Mouse (Mus musculus) forebrain, postnatal 0 days (tissue): ENCODE results near the gene Lgalsl. TPM values are rescaled to one million over a fixed set of nuclear protein-coding genes. Genes with fewer than 3 reads are reported as not detected.

Experiments used
- ATAC-seq: fragments of 200-750 bp; cut with Nextera tagmentation; 2 replicates; pipeline ENCODE4 v1.8.0; 2017; ENCODE audit warnings: mild to moderate bottlenecking, moderate library complexity
- DNase-seq: peaks from one replicate; pipeline ENCODE4 v3.0.0-alpha.2; 2015
- H3K27ac ChIP-seq: fragments of 300-500 bp; sonication (generic); 2 replicates; pipeline ENCODE4 v1.5.1; 2014; ENCODE audit warnings: low read depth, mild to moderate bottlenecking, antibody characterized with exemption, low read length, moderate library complexity, mixed read lengths
- H3K27me3 ChIP-seq: fragments of 300-500 bp; sonication (generic); 2 replicates; pipeline ENCODE4 v1.6.1; 2014; ENCODE audit warnings: mild to moderate bottlenecking, low read length, mixed read lengths; ENCODE audit not compliant: insufficient read depth
- H3K36me3 ChIP-seq: fragments of 300-500 bp; sonication (generic); 2 replicates; pipeline ENCODE4 v1.6.1; 2014; ENCODE audit warnings: mild to moderate bottlenecking, moderate library complexity; ENCODE audit not compliant: insufficient read depth
- H3K4me1 ChIP-seq: fragments of 300-500 bp; sonication (generic); 2 replicates; pipeline ENCODE4 v1.6.1; 2014; ENCODE audit warnings: antibody characterized with exemption; ENCODE audit not compliant: insufficient read depth
- H3K4me2 ChIP-seq: fragments of 300-500 bp; sonication (generic); 2 replicates; pipeline ENCODE4 v1.6.1; 2014; ENCODE audit warnings: low read depth, mild to moderate bottlenecking, moderate library complexity
- H3K4me3 ChIP-seq: fragments of 300-500 bp; sonication (generic); 2 replicates; pipeline ENCODE4 v1.5.1; 2014; ENCODE audit warnings: low read depth, low read length, mixed read lengths
- H3K9ac ChIP-seq: fragments of 300-500 bp; sonication (generic); 2 replicates; pipeline ENCODE4 v1.6.1; 2014; ENCODE audit warnings: mild to moderate bottlenecking
- H3K9me3 ChIP-seq: fragments of 300-500 bp; sonication (generic); 2 replicates; pipeline ENCODE4 v1.6.1; 2016; ENCODE audit warnings: low read length
- CTCF ChIP-seq: sonication (generic); IDR thresholded peaks from 2 replicates; pipeline ENCODE4 v1.5.1; 2016; ENCODE audit warnings: antibody characterized with exemption, control low read depth, low read depth
- WGBS: fragments of 180-500 bp; shearing (Covaris S2); extraction: QIAGEN DNeasy Blood & Tissue Kit; methylation state at CpG from one replicate; pipeline ENCODE4 v1.1.7; 2014; 5-methylcytosine and 5-hydroxymethylcytosine counted together
- polyA plus RNA-seq: library from polyadenylated mRNA; unstranded; fragments of >200 nt; fragmentation: Nextera tagmentation; extraction: Ambion mirVana; gene quantifications from 2 replicates; pipeline ENCODE4 v1.2.1, GENCODE M21; 2015
- total RNA-seq: library from RNA; depleted of rRNA; stranded (reverse); fragments of >200 nt; gene quantifications from 2 replicates; pipeline ENCODE4 v1.2.3, GENCODE M21; 2014

Gene Lgalsl
- total and polyA plus RNA-seq, 2 experiments from 2014 or later, result 78.3 to 104 TPM

DNA sequence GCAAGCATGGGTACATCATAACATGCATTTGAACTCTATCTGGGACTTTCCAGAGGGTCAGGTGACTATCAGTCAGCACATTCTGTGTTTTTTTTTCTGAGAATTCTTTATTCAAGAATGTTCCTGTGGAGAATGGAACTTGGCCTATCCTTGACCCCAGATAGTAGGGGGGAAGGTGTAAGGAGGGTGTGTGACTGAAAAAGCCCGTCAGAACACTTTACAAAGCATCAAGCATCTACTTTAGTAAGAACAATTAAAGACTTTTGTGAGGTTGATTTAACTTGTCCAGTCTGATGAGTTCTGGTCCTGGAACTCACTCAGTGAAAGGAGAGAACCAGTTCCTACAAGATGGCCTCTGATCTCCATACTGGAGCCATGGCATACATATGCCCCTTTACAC is 45.7 kb downstream of the Lgalsl start:
- no peak for TF ChIP-seq CTCF
- H3K4me2 ChIP-seq, result no peak overlapping the region
- no peaks in the 10 kb centered on the region for H3K27me3 ChIP-seq
- 0 out of 2 replicates have a peak, but pooled peaks cover 4% of the 10 kb centered on the region for H3K9me3 ChIP-seq
- 88% methylated on average over 1 of the region's 1 CpGs for WGBS
- ATAC-seq (no peak), DNase-seq (no peak)
- no peaks in the 10 kb centered on the region for H3K36me3 ChIP-seq
- H3K27ac ChIP-seq, result no peak overlapping the region
- H3K4me1 ChIP-seq, result no peaks in the 10 kb centered on the region
- H3K4me3 ChIP-seq, result no peak overlapping the region
- H3K9ac ChIP-seq, result no peak overlapping the region

GRCm38 (mm10) chr11:20784776-20785175 is 46.1 kb downstream of the Lgalsl start:
- no peak for DNase-seq
- Histone ChIP-seq H3K4me1 (no peaks in the 10 kb centered on the region), H3K27me3 (no peaks in the 10 kb centered on the region), H3K9ac (no peak overlapping the region), H3K36me3 (no peaks in the 10 kb centered on the region), H3K9me3 (0 out of 2 replicates have a peak, but pooled peaks cover 4% of the 10 kb centered on the region), H3K27ac (no peak overlapping the region), H3K4me2 (no peak overlapping the region), H3K4me3 (no peak overlapping the region)
- 88% methylated on average over 6 of the region's 6 CpGs for WGBS
- no peak for ATAC-seq
- no peak for TF ChIP-seq CTCF

DNA sequence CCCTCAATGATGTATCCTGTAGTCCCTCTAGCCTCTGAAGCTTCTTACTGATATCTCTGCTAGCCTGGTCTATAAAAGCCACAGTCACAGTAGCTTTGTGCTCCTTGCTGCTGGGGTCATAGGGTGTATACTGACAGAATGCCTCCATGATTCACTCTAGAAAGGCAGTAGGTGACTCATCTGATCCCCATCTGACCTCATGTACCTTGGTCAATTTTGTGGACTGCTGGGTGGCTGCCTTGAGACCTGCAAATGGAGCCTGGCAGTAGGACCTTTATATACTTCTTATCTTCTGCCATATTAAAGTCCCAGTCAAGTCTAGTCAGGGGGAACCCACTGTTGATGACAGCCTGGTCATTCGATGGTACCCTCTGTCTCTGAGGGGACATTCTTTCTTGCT is 47.4 kb downstream of the Lgalsl start:
- H3K9me3 ChIP-seq, result 0 out of 2 replicates have a peak, but pooled peaks cover 4% of the 10 kb centered on the region
- H3K9ac ChIP-seq, result no peak overlapping the region
- no peak for ATAC-seq
- H3K36me3 ChIP-seq, result no peaks in the 10 kb centered on the region
- no peak overlapping the region for H3K4me2 ChIP-seq
- DNase-seq, result no peak
- H3K27me3 ChIP-seq, result no peaks in the 10 kb centered on the region
- H3K4me3 ChIP-seq, result no peak overlapping the region
- 100% methylated on average over 1 of the region's 1 CpGs for WGBS
- no peaks in the 10 kb centered on the region for H3K4me1 ChIP-seq
- no peak for TF ChIP-seq CTCF
- H3K27ac ChIP-seq, result no peak overlapping the region

DNA sequence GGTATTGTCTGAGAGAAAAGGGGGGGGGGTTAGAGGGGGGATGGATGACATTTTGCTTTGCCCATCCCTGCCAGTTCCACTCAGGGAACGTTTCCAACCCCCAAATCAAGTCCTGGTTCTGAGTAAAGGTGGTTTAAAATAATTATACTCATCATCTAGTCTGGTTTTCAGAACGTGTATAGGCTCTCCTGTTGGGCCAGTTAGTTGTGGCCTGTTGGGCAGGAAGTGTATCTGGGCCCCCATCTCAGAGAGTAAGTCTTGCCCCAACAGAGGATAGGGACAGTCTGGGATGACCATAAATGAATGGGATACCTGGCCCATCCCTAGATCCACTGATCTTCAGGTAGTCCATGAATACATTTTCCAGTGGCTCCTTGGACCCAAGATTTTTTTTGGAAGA is 48.2 kb downstream of the Lgalsl start:
- no peak overlapping the region for H3K27ac ChIP-seq
- H3K9ac ChIP-seq, result no peak overlapping the region
- no peak for ATAC-seq
- no peak overlapping the region for H3K4me2 ChIP-seq
- H3K36me3 ChIP-seq, result no peaks in the 10 kb centered on the region
- 53% methylated on average over 2 of the region's 2 CpGs for WGBS
- 0 out of 2 replicates have a peak, but pooled peaks cover 4% of the 10 kb centered on the region for H3K9me3 ChIP-seq
- no peak for TF ChIP-seq CTCF
- no peaks in the 10 kb centered on the region for H3K4me1 ChIP-seq
- H3K27me3 ChIP-seq, result no peaks in the 10 kb centered on the region
- H3K4me3 ChIP-seq, result no peak overlapping the region
- no peak for DNase-seq

GRCm38 (mm10) chr11:20780312-20780711 is 50.5 kb downstream of the Lgalsl start:
- H3K27ac ChIP-seq, result no peak overlapping the region
- no peak overlapping the region for H3K9ac ChIP-seq
- TF ChIP-seq CTCF, result no peak
- ATAC-seq, result no peak
- WGBS, result 80% methylated on average over 4 of the region's 4 CpGs
- no peak overlapping the region for H3K4me2 ChIP-seq
- H3K9me3 ChIP-seq, result 0 out of 2 replicates have a peak, but pooled peaks cover 4% of the 10 kb centered on the region
- no peaks in the 10 kb centered on the region for H3K27me3 ChIP-seq
- H3K36me3 ChIP-seq, result no peaks in the 10 kb centered on the region
- no peak overlapping the region for H3K4me3 ChIP-seq
- no peaks in the 10 kb centered on the region for H3K4me1 ChIP-seq
- DNase-seq, result no peak

- ATAC-seq, result no peak
- no peak overlapping the region for H3K4me3 ChIP-seq
- TF ChIP-seq CTCF, result no peak
- no peak overlapping the region for H3K4me2 ChIP-seq
- H3K27me3 ChIP-seq, result no peaks in the 10 kb centered on the region
- no peaks in the 10 kb centered on the region for H3K36me3 ChIP-seq
- H3K9me3 ChIP-seq, result no peaks in the 10 kb centered on the region
- H3K9ac ChIP-seq, result no peak overlapping the region
- no peaks in the 10 kb centered on the region for H3K4me1 ChIP-seq
- 92% methylated on average over 3 of the region's 3 CpGs for WGBS
- H3K27ac ChIP-seq, result no peak overlapping the region
- DNase-seq, result no peak
These were observed 51.8 kb downstream of the Lgalsl start for GRCm38 (mm10) chr11:20778861-20779563.

GRCm38 (mm10) chr11:20778298-20778697 is 52.6 kb downstream of the Lgalsl start:
- H3K4me3 ChIP-seq, result no peak overlapping the region
- 90% methylated on average over 1 of the region's 1 CpGs for WGBS
- TF ChIP-seq CTCF, result no peak
- no peak overlapping the region for H3K9ac ChIP-seq
- no peak for DNase-seq
- no peaks in the 10 kb centered on the region for H3K4me1 ChIP-seq
- H3K9me3 ChIP-seq, result no peaks in the 10 kb centered on the region
- H3K27me3 ChIP-seq, result no peaks in the 10 kb centered on the region
- no peak overlapping the region for H3K4me2 ChIP-seq
- H3K36me3 ChIP-seq, result no peaks in the 10 kb centered on the region
- no peak for ATAC-seq
- no peak overlapping the region for H3K27ac ChIP-seq
